Mouse (Mus musculus): Measurements from ENCODE around the gene Gm6040. TPM values are rescaled to one million over a fixed set of nuclear protein-coding genes. Genes with fewer than 3 reads are reported as not detected.

The Gm6040 gene
- polyA plus RNA-seq (2016; fragmentation: Nextera tagmentation; extraction: Ambion mirVana): not detected in 2 replicates

GRCm38 (mm10) chr8:20921971-20922370 lies at the start of gene Gm6040:
TSS of gene Gm6040 (minus strand) at chr8:20922071.
- no peak within 1 kb of the TSS for H3K27ac ChIP-seq
- ATAC-seq (ENCODE audit: low FRiP score): no peak
- no peaks in the 10 kb centered on the region for H3K4me1 ChIP-seq
- no peak within 1 kb of the TSS for H3K9ac ChIP-seq
- H3K27me3 ChIP-seq: no peaks in the 10 kb centered on the region
- H3K36me3 ChIP-seq (replicated peaks): no peaks in the 10 kb centered on the region
- WGBS: 86% methylated on average over 3 of the region's 3 CpGs
- H3K4me2 ChIP-seq: no peak within 1 kb of the TSS
- H3K4me3 ChIP-seq (replicated peaks): no peak within 1 kb of the TSS
- peaks cover 34% of the 10 kb centered on the region for H3K9me3 ChIP-seq

- Histone ChIP-seq H3K4me3 (replicated peaks) (no peak overlapping the region), H3K4me1 (no peaks in the 10 kb centered on the region), H3K9me3 (peaks cover 13% of the 10 kb centered on the region), H3K36me3 (replicated peaks) (no peaks in the 10 kb centered on the region), H3K27ac (no peak overlapping the region), H3K4me2 (no peak overlapping the region), H3K9ac (no peak overlapping the region), H3K27me3 (no peaks in the 10 kb centered on the region)
- WGBS: 83% methylated on average over 2 of the region's 2 CpGs
- no peak for ATAC-seq (ENCODE audit: low FRiP score)
Measured at GRCm38 (mm10) chr8:20964531-20964930, 42.7 kb upstream of the Gm6040 start.

GRCm38 (mm10) chr8:20944610-20945009 lies 22.7 kb upstream of the Gm6040 start, which contains the start of gene AY761185:
TSS of gene AY761185 (minus strand) at chr8:20944710.
- Histone ChIP-seq H3K36me3 (replicated peaks) (no peaks in the 10 kb centered on the region), H3K4me1 (no peaks in the 10 kb centered on the region), H3K9ac (no peak within 1 kb of the TSS), H3K4me2 (no peak within 1 kb of the TSS), H3K9me3 (peaks cover 23% of the 10 kb centered on the region), H3K4me3 (replicated peaks) (no peak within 1 kb of the TSS), H3K27ac (no peak within 1 kb of the TSS), H3K27me3 (no peaks in the 10 kb centered on the region)
- WGBS: 78% methylated on average over 3 of the region's 3 CpGs
- ATAC-seq (ENCODE audit: low FRiP score): no peak

- no peaks in the 10 kb centered on the region for H3K4me1 ChIP-seq
- H3K9ac ChIP-seq: no peak overlapping the region
- H3K4me2 ChIP-seq: no peak overlapping the region
- H3K9me3 ChIP-seq: peaks cover 27% of the 10 kb centered on the region
- WGBS: 82% methylated on average over 1 of the region's 1 CpGs
- no peaks in the 10 kb centered on the region for H3K27me3 ChIP-seq
- no peaks in the 10 kb centered on the region for H3K36me3 ChIP-seq (replicated peaks)
- ATAC-seq (ENCODE audit: low FRiP score): no peak
- H3K27ac ChIP-seq: no peak overlapping the region
- no peak overlapping the region for H3K4me3 ChIP-seq (replicated peaks)
Measured at GRCm38 (mm10) chr8:20912288-20912687, 9.6 kb downstream of the Gm6040 start.

- no peak overlapping the region for H3K9ac ChIP-seq
- H3K36me3 ChIP-seq (replicated peaks): no peaks in the 10 kb centered on the region
- no peak overlapping the region for H3K4me3 ChIP-seq (replicated peaks)
- H3K27me3 ChIP-seq: no peaks in the 10 kb centered on the region
- H3K9me3 ChIP-seq: peaks cover 24% of the 10 kb centered on the region
- no peak overlapping the region for H3K4me2 ChIP-seq
- 61% methylated on average over 2 of the region's 2 CpGs for WGBS
- ATAC-seq (ENCODE audit: low FRiP score): no peak
- H3K4me1 ChIP-seq: no peaks in the 10 kb centered on the region
- H3K27ac ChIP-seq: no peak overlapping the region
Measured at GRCm38 (mm10) chr8:20908256-20908655, 13.6 kb downstream of the Gm6040 start.

GRCm38 (mm10) chr8:20907119-20907518 lies 14.8 kb downstream of the Gm6040 start:
- ATAC-seq (ENCODE audit: low FRiP score): no peak
- H3K27ac ChIP-seq: no peak overlapping the region
- H3K9me3 ChIP-seq: peaks cover 26% of the 10 kb centered on the region
- H3K36me3 ChIP-seq (replicated peaks): no peaks in the 10 kb centered on the region
- no peaks in the 10 kb centered on the region for H3K27me3 ChIP-seq
- H3K9ac ChIP-seq: no peak overlapping the region
- no peaks in the 10 kb centered on the region for H3K4me1 ChIP-seq
- WGBS: 90% methylated on average over 2 of the region's 2 CpGs
- no peak overlapping the region for H3K4me3 ChIP-seq (replicated peaks)
- no peak overlapping the region for H3K4me2 ChIP-seq

- no peak within 1 kb of the TSS for H3K9ac ChIP-seq
- H3K4me2 ChIP-seq: no peak within 1 kb of the TSS
- no peaks in the 10 kb centered on the region for H3K36me3 ChIP-seq (replicated peaks)
- H3K4me1 ChIP-seq: no peaks in the 10 kb centered on the region
- H3K27ac ChIP-seq: no peak within 1 kb of the TSS
- H3K27me3 ChIP-seq: no peaks in the 10 kb centered on the region
- no peak within 1 kb of the TSS for H3K4me3 ChIP-seq (replicated peaks)
- no peak for ATAC-seq (ENCODE audit: low FRiP score)
- peaks cover 36% of the 10 kb centered on the region for H3K9me3 ChIP-seq
- 47% methylated on average over 2 of the region's 2 CpGs for WGBS
Measured at GRCm38 (mm10) chr8:20902527-20902926, 19.3 kb downstream of the Gm6040 start, which contains the start of gene Gm15056. TSS of gene Gm15056 (minus strand) at chr8:20902627.

- H3K27me3 ChIP-seq: no peaks in the 10 kb centered on the region
- no peaks in the 10 kb centered on the region for H3K4me1 ChIP-seq
- 91% methylated on average over 2 of the region's 2 CpGs for WGBS
- no peak within 1 kb of the TSS for H3K9ac ChIP-seq
- no peak for ATAC-seq (ENCODE audit: low FRiP score)
- H3K27ac ChIP-seq: no peak within 1 kb of the TSS
- H3K4me2 ChIP-seq: no peak within 1 kb of the TSS
- H3K36me3 ChIP-seq (replicated peaks): no peaks in the 10 kb centered on the region
- H3K4me3 ChIP-seq (replicated peaks): no peak within 1 kb of the TSS
- peaks cover 34% of the 10 kb centered on the region; the same call in 1 of the 2 replicates for H3K9me3 ChIP-seq
Measured at GRCm38 (mm10) chr8:20892369-20892768, 29.5 kb downstream of the Gm6040 start, which contains the start of gene Defb33. TSS of gene Defb33 (plus strand) at chr8:20892669.

- no peak for ATAC-seq (ENCODE audit: low FRiP score)
- H3K4me3 ChIP-seq (replicated peaks): no peak overlapping the region
- no peaks in the 10 kb centered on the region for H3K27me3 ChIP-seq
- no peak overlapping the region for H3K27ac ChIP-seq
- H3K4me1 ChIP-seq: no peaks in the 10 kb centered on the region
- peaks cover 31% of the 10 kb centered on the region for H3K9me3 ChIP-seq
- H3K9ac ChIP-seq: no peak overlapping the region
- no peaks in the 10 kb centered on the region for H3K36me3 ChIP-seq (replicated peaks)
- 58% methylated on average over 6 of the region's 6 CpGs for WGBS
- no peak overlapping the region for H3K4me2 ChIP-seq
Measured at GRCm38 (mm10) chr8:20874608-20875007, 47.3 kb downstream of the Gm6040 start.

Other genes with a start within 250 kb of the Gm6040 start
- gene Defb33, start 29.4 kb downstream of the Gm6040 start, polyA plus RNA-seq (2016; fragmentation: Nextera tagmentation; extraction: Ambion mirVana): not detected in 2 replicates
- gene Gm15056, start 19.4 kb downstream of the Gm6040 start, polyA plus RNA-seq (2016; fragmentation: Nextera tagmentation; extraction: Ambion mirVana): not detected in 2 replicates
- not detected in 2 replicates for gene AY761185, start 22.6 kb upstream of the Gm6040 start, polyA plus RNA-seq (2016; fragmentation: Nextera tagmentation; extraction: Ambion mirVana)
- not detected in 2 replicates for gene Defa21, start 103.5 kb upstream of the Gm6040 start, polyA plus RNA-seq (2016; fragmentation: Nextera tagmentation; extraction: Ambion mirVana)
- not detected in 2 replicates for gene Defa23, start 133.0 kb upstream of the Gm6040 start, polyA plus RNA-seq (2016; fragmentation: Nextera tagmentation; extraction: Ambion mirVana)
- not detected in 2 replicates for gene Defa35, start 143.0 kb upstream of the Gm6040 start, polyA plus RNA-seq (2016; fragmentation: Nextera tagmentation; extraction: Ambion mirVana)
- gene Defa25, start 162.4 kb upstream of the Gm6040 start, polyA plus RNA-seq (2016; fragmentation: Nextera tagmentation; extraction: Ambion mirVana): not detected in 2 replicates
- gene Gm14851, start 174.0 kb upstream of the Gm6040 start, polyA plus RNA-seq (2016; fragmentation: Nextera tagmentation; extraction: Ambion mirVana): not detected in 2 replicates
- gene Defa30, start 212.6 kb upstream of the Gm6040 start, polyA plus RNA-seq (2016; fragmentation: Nextera tagmentation; extraction: Ambion mirVana): not detected in 2 replicates
- gene Defa22, start 240.2 kb upstream of the Gm6040 start, polyA plus RNA-seq (2016; fragmentation: Nextera tagmentation; extraction: Ambion mirVana): not detected in 2 replicates